Mouse (Mus musculus) bone marrow macrophage, adult 2 months (primary cell): ENCODE data around the gene Olfm1.

Experiments
- CTCF ChIP-seq: IDR thresholded peaks from 2 replicates; pipeline ENCODE4 v1.5.1; 2012; ENCODE audit warnings: low read depth, mild to moderate bottlenecking, low read length, moderate library complexity
- POLR2A ChIP-seq: IDR thresholded peaks from 2 replicates; pipeline ENCODE4 v1.6.1; 2012; ENCODE audit warnings: mild to moderate bottlenecking, low read depth, low read length, borderline replicate concordance

GRCm38 (mm10) chr2:28278150-28278549, 85.4 kb downstream of the Olfm1 start:
- TF ChIP-seq CTCF (peak; percentile 44), POLR2A (no peak)
